Mouse (Mus musculus) ovary, postnatal 36 days (tissue): ENCODE data around the gene Col11a1.

Experiments used
- DNase-seq: peaks from one replicate; pipeline ENCODE4 v3.0.0; 2022; ENCODE audit warnings: low spot score, mixed read lengths

Gene Col11a1

DNA sequence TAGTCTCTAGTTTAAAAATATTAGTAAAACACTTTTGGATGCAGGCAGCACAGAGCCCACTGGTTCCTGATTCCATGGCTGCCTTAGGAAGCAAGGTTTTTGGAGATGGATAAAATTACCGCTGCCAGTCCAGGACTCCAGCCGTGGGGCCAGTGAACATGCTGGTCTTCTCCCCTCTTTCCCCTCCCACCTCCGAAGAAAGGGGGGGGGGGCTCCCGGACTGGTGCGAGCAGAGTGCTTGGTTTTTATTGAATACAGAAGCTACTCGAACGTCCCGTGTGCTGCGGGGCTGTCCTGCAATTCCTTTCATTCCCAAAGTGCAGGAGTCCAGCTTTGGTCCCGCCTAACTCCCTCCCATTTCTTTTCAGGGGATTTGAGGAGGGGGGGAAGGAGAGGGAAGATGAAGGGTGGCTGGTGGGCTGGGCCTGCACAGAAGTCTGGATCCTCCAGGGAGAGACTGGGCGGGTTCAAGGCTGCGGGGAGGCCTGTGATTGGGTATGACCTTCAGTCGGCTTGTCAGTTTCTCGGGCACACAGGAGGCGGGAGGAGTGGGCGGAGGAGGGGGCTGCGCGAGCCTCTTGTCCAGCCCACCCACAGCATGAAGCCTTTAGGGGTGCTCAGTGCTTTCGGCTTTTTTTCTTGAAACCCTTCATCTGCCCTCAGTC lies at the start of gene Col11a1:
Gene Col11a1 (plus strand): TSS at position 570 of the 665 bp plus-strand sequence.
- DNase-seq: peak; percentile 72

DNA sequence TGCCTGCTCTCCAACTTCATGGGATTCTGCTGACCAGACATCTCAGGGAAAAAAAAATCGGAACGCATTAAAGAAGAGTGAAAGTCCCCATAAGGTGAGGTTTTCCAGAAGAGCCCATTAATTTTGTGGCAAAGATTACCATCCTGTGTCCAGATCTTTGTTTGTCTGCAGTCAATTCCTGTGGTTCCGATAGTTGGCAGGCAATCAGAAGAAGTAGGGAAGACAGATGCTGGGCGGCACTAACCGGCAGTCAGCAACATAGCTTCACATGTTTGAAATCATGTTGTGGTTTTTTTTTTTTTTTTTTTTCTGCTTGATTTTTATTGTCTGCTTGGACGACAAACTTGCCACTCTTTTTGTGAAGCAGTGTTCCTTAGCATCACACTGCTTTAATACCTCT lies 39.4 kb upstream of the Col11a1 start:
- DNase-seq: no peak

DNA sequence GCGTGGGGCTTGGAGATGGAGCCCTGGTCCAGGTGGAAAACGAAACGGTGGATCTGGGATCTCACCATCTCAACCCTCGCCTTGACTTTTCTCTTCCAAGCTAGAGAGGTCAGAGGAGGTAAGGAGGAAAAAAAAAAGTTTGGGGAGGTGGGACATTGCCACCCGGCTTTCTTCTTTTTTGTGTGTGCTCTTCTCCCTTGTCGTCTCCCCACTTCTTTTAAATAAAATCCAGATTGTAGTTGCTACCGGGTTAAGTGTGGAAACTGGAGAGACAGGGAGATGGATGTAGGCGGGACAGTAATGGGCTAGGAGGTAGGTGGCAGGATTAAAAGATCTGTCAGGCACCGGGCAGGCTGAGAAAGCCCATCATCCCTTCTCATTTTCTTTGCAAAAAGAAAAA lies 546 bp downstream of the Col11a1 start:
- DNase-seq: no peak

DNA sequence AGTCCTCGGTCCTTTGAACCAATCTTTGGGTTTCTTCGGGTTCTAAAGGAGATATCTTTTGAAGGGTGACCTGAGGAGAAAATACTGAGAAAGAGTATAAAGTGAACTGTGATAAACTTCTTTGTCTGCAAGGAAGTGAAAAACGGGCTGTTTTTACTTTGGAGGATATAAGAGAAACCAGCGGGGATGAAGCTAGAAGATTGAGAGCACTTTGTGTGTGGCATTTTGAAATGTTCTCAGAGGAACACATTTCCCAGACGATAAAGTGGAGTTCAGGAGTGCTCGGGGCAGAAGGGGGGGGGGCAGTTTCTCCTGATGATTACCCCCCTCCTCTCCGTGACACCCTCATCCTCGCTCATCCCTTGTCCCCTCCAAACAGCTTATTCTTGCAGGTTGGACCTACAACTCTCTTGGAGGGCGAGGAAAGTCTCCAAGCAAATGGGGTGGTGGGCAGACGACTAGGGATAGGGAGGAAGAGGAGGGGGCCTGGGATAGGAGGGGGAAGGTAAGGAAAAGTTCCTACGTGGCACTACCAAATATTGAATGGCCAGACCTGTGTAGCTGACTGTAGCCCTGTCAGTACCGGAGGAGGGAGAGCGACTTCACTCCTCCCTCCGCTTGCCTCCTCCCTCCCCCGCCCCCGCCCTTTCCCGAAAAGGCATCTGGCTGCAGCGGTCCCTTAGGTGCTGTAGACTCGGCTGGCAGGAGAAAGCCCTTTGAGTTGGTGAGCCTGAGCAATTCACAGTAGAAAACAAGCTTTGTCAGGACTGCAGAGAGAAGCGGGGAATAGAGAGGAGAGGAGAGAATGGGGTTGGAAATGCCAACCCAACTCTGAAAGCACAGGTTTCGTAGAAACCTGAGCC lies 1.2 kb downstream of the Col11a1 start:
- DNase-seq: peak; percentile 7

DNA sequence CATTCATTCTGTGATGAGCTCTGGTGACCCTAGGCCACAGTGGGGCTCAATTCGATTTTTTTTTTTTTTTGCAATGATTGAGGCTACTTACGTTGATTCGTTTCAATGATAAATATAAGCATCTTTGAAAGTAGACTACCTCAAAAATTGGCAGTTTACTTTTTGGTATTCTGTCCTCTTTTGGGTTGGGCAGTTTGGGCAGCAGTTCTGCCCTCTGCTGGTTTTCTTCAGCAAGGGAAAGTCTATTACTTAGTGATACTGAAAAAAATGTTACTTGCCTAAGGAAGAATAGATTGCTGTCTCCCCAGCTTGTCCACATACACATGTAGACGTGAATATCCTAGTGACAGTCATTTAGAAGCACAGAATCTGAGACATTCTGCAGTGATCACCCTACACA lies 2.0 kb downstream of the Col11a1 start:
- peak; percentile 4 for DNase-seq

DNA sequence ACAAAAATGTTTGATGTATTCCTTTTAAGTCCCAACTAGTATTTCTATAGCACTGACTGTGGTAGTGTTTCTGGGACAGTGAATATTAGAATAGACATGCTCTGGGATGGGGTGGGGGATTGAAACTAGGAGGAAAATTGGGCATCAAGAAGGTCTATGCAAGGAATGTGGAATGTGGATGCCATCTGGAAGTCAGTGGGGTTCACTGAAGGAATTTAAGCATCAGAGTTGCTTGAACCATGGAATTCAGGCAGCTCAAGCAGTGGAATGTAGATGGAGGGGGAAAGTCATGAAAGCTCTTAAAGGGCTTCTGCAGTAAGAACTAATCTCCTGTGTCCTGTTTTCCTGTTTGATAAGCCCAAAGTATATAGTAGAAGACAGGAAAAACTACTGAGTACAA lies 22.1 kb downstream of the Col11a1 start:
- no peak for DNase-seq

DNA sequence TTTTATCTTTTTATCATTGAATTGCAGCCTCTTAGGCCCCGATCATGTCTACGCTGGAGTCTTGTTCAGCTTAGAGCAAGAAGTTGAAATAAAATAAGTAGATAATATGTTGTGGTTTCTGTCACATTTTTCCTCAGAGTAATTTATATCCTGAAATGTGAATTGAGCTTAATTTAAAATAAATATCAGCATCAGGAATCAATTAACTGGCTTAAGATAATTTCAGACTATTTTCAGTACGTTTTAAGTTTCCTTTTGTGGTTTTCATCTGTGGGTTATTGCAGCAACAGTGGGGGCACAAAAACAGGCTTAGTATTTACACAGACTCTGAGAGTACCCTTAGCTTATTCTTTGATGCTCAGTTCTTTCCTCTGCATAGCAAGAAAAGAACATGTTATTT lies 23.2 kb downstream of the Col11a1 start:
- DNase-seq: no peak

DNA sequence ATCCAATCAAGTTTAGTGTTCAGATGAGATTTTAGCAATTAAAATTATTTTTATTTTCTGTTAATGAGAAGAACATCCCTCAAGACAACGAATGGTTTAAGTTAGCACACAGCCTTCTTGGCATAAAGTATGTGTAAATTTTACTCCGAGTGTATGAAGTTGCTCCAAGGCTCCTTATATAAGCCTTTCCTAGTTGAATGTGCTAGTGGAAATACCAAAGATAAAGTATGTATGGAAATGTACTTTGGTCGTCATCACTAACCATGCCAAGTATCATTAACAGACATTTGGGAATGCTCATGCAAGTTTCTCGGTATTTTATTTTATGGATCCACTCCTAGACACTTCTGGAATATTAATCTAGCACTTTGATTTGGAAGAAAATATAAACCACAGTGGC lies 34.8 kb downstream of the Col11a1 start:
- DNase-seq: no peak

DNA sequence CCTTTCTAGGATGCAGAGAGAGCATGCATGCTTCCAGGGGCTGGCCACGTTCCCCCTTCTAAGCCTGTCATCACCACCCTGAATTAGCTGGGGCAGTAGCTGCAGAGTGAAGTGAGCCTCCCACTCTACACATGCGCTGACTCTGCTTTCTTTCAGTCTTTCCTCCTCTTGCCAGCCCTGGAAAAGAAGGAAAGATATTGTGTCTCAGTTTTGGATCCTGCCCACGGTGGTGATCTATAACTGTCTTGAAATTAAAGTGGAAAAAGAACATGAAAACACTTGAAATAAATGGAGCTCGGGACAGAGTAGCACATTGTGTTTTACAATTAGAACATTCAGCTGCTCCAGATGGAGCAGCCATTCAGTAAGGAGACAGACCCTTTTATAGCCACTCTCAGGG lies 35.2 kb downstream of the Col11a1 start:
- DNase-seq: no peak

DNA sequence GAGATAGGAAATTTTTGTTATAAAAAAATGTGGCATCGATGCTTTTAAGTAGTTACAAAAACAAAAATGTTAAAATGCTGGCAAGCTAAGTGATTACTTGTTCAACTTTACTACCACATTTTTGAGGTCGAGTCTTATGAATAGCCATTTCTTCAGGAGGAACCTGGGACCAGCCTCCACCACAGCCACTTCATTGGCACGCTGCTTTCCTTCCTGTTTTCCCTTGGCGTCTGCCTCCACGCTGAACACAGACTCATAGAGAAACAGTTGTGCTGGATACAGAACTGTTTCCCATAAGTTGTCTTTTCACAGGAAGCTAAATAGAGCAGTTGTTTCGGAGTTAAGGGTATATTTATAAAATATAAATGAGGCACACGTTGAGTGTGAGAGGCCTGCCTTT lies 69.0 kb downstream of the Col11a1 start:
- no peak for DNase-seq

DNA sequence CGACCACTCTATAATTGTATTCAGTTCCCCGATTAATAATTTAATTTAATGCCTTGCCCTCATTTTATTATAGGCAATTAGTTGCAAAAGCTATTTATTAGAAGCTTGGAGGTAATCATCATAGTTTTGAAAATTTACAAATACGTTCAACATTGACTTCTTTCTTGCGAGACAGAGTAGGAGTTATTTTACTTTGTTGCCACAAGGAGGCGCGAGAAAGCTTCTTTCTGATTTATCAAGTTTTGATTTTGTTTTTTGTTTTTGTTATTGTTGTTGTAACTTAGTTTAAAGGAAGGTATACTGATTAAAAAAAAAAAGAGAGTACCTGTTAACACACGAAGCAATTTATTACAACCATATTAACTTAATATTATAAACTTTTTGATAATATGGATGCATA lies 76.8 kb downstream of the Col11a1 start:
- no peak for DNase-seq

DNA sequence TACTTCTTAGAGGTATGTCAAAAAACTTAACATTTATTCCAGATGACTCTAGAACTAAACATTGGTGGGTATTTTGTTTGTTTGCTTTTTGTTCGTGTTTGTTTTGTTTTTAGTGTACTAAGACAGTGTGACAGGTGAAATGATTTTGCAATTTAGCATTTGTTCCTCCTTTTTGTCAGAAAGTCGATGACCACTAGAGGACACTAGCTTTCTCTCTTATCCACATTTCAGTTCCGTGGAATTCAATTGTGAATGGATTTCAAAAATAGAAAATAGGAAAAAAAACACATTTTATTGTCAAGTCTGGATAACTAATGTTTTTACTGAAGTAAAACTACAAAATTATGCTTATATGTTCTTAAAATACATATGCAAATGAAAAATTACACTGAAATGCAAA lies 116.8 kb downstream of the Col11a1 start:
- DNase-seq: no peak

DNA sequence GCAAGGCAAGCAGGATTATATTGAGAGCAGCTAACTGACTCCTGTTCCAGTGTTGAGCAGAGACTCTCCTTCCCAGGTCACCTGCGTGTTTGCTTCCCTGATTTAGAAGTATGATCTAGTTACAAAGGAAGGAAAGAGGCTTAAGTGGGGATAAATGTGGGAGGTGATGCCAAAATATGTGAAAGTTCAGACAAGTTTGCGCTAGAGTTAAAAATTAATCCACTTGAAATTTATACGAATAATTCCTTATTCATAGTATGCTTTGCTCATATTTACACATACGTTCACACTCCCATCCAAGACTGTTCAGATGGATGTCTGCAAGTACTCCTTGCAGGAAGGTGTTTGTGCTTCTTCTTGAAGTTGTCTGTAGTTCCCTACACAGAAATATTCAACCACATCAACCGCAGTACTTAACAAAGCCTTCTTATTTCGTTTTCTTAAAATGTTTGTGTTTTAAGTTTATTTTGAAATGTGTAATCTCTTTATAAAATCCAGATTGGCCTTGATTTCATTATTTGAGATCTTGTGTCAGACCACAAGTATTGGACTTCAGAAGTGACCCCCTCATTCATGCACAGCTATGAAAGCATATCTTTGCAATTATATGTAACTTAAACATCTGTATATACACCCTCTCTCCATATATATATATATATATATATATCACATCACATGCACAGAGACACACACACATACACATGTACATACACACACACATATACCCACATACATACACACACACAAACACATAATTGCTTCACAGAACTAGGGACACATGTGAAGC lies 167.8 kb downstream of the Col11a1 start:
- DNase-seq: no peak

DNA sequence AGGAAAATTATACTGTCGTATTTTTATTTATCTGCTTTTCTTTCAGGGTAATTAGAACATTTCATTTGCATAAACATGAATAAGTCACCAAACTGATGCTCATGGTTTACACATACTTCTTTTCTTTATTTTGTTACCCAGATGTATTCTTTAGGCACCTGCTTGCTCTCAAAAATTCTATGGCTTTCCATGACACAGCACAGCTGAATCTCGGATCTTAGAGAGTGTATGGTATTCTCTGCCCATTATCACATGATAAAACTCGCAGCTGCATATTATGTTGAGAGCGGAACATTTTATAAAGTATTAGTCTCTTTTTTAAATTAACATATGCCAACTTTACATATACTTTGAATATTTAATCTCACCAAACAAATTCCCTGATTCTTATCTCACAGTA lies 181.9 kb downstream of the Col11a1 start:
- DNase-seq: no peak

DNA sequence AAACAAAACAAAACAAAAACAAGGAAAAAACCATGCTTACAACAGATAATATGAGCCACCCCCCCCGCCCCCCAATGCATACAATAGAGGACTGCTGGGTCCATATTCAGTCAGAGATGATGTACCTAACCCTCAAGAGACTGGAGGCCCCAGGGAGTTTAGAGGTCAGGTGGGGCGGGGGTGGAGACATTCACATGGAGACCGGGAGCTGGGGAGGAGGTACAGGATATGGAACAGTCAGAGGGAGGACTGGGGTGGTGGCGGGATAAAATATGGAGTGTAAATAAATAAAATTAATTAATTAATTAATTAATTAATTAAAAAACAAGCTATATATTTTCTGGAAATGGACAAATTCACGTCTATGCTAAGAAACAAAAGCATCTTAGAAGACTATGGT lies 185.8 kb downstream of the Col11a1 start:
- no peak for DNase-seq

DNA sequence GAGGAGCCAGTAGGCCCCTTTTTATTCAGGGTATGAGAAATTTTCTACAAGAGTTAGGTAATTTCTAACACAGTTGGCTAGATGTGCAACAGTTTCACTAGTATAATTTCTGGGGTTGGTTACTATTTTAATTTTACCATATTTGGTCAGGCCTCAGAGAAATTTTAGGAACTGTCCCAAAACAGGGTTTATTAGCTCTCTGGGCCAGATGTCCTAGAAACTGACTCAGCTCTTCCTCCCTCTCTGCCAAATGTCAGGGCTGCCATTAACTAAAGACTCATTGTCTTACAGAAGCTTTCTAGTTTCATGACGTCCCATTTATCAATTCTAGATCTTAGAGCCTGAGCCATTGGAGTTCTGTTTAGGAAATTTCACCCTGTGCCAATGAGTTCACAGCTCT lies 199.2 kb downstream of the Col11a1 start:
- DNase-seq: no peak
